Mouse (Mus musculus): ENCODE measurements around the gene Lcp1.
"Not testable (repeated sequence)": the region's sequence is repeated elsewhere in the genome, so short reads cannot be mapped to it uniquely, and the experiment has no call there.

Lcp1 gene

DNA sequence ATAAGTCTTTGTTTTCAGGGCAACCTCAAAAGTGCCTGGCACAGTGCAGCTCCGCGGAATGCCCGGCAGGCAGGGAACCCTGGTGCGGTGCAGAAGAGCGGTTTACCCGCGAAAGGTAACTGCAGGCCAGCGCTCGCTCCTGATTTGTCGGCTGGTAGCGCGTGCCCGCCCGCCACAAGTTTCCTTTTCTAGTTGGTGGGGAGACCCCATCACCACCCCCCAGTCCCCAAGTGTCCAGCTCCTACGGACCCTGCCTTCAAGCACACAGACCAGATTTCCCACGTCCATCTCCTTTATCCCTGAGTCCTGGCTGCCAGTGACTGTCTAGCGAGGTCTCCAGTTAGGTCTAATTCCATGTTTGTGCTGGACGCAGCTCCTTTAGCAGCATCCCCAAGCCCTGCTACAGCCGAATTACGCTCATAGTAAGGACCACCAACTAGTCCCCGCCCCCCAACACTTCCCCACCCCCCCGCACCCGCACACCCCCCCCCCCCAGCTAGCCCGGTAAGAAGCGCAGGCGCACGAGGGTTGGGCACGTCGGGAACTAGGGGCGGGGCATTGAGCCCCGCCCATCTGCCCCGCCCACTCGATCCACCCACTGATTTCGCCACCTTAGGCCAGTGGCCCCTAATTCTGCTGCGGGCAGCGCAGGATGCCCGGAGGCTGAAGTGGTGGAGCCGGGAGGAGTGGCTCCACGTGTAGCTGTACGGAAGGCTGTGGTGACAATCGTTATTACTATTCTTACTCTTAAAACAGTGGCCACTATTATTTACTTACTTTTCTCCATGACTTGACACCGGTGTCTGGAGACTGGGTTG, at the start of gene Lcp1, which contains the start of gene Lrrc63:
Gene Lcp1 (plus strand): TSS at position 601 of the 818 bp plus-strand sequence.
Gene Lrrc63 (minus strand): TSS at position 381 of the 818 bp plus-strand sequence.
- peak; percentile 37 for DNase-seq (ENCODE audit: extremely low read depth, low read depth)

GRCm38 (mm10) chr14:75102956-75103355, 27.9 kb upstream of the Lcp1 start:
- peak; percentile 9 for DNase-seq (ENCODE audit: extremely low read depth, low read depth)

GRCm38 (mm10) chr14:75121658-75122057, 9.2 kb upstream of the Lcp1 start:
- no peak for DNase-seq (ENCODE audit: extremely low read depth, low read depth)

- no peak for DNase-seq (ENCODE audit: extremely low read depth, low read depth)
Observed at GRCm38 (mm10) chr14:75131324-75131935, 529 bp downstream of the Lcp1 start.

GRCm38 (mm10) chr14:75136119-75136966, 5.4 kb downstream of the Lcp1 start:
- DNase-seq (ENCODE audit: extremely low read depth, low read depth): peak; percentile 27

DNA sequence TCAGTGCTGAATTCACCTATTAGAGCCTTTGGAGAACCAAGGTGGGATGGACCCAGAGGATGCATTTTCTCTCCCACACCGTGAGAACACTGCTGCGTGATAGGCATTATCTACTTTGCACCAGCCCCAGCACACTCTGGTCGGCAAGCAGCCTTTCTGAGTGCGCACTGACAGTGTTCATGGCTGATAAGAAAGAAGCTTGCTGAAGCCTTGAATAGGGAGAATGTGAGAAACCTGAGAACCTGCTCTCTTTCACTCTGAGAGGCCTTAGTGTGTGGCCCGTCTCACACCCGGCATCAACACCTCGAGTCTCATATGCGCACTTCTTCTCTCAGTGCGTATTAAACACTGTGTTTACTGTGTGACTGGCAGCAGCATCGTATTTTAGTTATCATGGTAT, 7.6 kb downstream of the Lcp1 start:
- peak; percentile 95 for DNase-seq (ENCODE audit: extremely low read depth, low read depth)

GRCm38 (mm10) chr14:75139225-75139624, 8.3 kb downstream of the Lcp1 start:
- no peak for DNase-seq (ENCODE audit: extremely low read depth, low read depth)

DNA sequence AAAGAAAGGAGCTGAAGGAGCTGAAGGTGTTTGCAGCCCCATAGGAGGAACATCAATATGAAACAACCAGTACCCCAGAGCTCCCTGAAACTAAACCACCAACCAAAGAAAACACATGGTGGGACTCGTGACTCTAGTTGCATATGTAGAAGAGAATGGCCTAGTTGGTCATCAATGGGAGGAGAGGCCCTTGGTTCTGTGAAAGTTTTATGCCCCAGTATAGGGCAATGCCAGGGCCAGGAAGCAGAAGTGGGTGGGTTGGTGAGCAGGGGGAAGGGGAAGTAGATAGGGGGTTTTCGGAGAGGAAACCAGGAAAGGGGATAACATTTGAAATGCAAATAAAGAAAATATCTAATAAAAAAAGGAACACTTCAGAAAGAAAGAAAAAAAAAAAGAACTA, 16.8 kb downstream of the Lcp1 start:
- DNase-seq (ENCODE audit: extremely low read depth, low read depth): not testable (repeated sequence)

GRCm38 (mm10) chr14:75148229-75148628, 17.3 kb downstream of the Lcp1 start:
- peak; percentile 78 for DNase-seq (ENCODE audit: extremely low read depth, low read depth)

DNA sequence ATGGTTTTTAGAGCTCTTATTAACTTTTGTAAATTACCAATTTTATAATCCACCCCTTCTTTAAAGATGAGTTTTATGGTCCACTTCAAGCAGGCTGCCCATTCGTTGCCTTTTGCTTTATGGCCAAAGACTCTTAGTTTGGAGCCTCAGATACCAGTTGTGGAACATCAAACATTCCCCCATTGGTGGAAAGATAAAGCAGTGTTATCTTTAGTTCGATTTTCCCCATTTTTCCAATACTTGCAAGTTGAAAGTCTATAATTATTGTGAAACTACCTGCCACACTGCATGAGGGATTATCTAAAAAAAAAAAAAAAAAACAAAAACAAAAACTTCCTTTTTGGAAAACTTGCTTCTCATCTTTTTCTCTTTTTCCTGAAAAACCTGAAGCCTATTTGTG, 19.8 kb downstream of the Lcp1 start:
- DNase-seq (ENCODE audit: extremely low read depth, low read depth): no peak

DNA sequence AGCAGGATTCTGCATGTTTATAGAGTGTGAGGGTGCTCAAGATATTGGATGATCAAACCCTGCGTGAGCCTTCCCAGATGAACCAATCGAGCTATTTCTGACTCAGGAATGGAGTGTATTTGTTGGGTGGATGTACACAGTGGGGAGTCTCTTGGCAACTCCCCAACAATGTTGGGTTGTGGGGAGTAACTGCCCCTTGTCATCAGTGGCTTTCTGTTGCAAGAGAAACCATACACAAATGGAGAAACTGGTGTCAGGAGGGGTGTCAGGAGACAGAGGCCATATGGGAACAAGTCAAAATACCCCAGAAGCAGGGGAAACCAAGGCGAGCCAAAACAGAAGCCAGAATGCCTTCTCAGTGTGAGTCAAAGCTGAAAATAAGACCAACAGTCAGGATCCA, 20.2 kb downstream of the Lcp1 start:
- no peak for DNase-seq (ENCODE audit: extremely low read depth, low read depth)

DNA sequence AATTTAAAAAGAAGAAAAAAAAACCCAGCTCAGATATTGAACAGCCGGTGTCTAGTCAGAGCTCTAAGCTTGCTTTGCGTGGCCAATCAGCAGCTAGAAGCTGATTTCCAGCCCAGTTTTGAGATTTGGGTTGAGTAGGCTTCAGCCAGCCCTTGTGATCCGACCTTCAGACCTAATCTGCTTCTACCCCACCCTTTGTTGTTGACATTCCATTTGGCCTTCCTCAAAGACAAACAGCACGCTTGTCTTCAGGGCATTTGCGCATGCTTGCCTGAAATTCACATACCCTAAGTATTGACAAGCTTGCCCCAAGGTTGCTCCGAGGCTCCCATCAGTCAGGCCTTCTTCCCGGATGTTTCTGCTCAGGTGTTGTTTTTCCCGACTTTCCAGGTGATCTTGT, 23.6 kb downstream of the Lcp1 start:
- DNase-seq (ENCODE audit: extremely low read depth, low read depth): no peak

DNA sequence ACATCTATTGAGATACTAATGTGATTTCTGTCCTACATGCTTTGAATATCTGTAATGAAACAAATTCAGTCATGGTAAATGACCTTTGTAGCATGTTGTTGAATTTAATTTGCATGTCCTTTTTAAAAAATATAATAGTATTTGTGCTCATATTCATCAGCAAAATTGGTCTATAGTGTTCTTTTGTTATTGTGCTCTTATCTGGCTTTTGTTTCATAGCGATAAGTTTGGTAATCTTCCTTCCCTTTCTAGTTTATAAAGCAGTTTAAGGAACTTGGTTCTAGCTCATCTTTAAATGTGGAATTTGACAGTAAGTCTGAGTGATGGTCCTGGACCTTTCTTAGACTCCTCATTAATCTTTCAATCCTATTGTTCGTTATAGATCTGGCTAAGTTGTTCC, 28.5 kb downstream of the Lcp1 start:
- DNase-seq (ENCODE audit: extremely low read depth, low read depth): no peak

GRCm38 (mm10) chr14:75163866-75164265, 33.0 kb downstream of the Lcp1 start:
- no peak for DNase-seq (ENCODE audit: extremely low read depth, low read depth)

DNA sequence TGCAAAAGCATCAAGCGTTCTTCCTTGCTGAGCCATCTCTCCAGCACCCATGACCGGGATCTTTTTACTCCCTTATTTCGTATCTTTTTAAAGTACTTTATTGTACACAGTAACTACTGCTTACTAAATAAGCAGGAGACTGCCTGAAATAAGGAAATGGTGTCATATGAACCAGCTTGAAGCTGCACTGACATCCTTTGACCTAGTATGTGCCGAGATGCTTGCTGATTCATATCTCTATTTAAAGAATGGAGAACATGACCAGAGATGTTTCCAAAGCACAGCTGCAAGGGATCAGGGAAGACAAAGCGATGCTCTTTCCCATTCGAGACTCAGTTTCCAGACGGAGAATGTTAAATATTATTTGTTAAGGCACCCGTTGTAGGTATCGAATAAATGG, 33.4 kb downstream of the Lcp1 start:
- no peak for DNase-seq (ENCODE audit: extremely low read depth, low read depth)

- DNase-seq (ENCODE audit: extremely low read depth, low read depth): no peak
Observed at GRCm38 (mm10) chr14:75165574-75166131, 34.8 kb downstream of the Lcp1 start.

- DNase-seq (ENCODE audit: extremely low read depth, low read depth): no peak
Observed at GRCm38 (mm10) chr14:75168501-75168900, 37.6 kb downstream of the Lcp1 start.

DNA sequence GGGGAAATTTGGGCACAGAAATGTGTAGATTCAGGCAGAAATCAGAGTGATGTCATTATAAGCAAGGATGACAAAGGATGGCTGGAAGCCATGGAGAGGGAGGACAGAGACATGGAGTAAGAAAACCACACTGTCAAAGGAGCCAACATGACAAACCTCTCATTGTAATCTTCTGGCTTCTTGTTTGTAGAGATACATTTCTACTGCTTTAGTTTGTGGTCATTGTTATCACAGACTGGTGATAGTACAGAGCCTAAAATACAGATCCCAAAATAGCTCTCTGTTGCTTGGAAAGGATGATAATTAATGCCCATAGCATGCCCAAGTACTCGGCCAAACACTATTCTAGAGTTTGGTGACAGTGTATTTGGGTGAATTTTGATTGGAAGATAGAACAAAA, 39.6 kb downstream of the Lcp1 start:
- DNase-seq (ENCODE audit: extremely low read depth, low read depth): no peak

- no peak for DNase-seq (ENCODE audit: extremely low read depth, low read depth)
Observed at GRCm38 (mm10) chr14:75174296-75174695, 43.4 kb downstream of the Lcp1 start.

GRCm38 (mm10) chr14:75174731-75175555, 44.0 kb downstream of the Lcp1 start:
- DNase-seq (ENCODE audit: extremely low read depth, low read depth): no peak

DNA sequence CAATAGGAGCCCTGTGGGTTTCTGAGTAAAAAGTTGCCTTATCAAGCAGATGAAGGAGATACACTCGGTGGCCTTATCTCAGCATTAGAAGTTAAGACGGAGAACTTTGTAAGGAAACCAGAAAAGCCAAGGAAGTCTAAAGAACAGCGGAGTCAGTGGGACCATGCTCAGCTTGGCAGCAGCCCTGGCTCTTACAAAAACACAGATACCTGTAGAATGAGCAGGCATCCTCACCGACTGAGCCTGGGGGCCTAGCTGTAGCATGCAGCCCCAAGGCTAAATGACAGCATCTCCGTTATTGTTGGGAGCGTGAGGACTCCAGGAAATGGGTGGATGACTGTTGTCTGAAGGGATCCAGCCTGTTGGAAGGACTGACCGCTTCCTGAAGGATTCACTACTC, 44.9 kb downstream of the Lcp1 start:
- DNase-seq (ENCODE audit: extremely low read depth, low read depth): no peak
